Mouse (Mus musculus) hindbrain, embryonic 15.5 days (tissue): Measurements from ENCODE around the gene Irf7. TPM values are rescaled to one million over a fixed set of nuclear protein-coding genes. Genes with fewer than 3 reads are reported as not detected.

Experiments
- ATAC-seq: fragments of 200-750 bp; cut with Nextera tagmentation; 2 replicates; pipeline ENCODE4 v1.8.0; 2017; ENCODE audit warnings: low read depth, moderate number of reproducible peaks, moderate TSS enrichment; ENCODE audit not compliant: low FRiP score
- H3K27ac ChIP-seq: fragments of 300-500 bp; sonication (generic); replicated peaks from 2 replicates; pipeline ENCODE4 v1.5.1; 2015; ENCODE audit warnings: mild to moderate bottlenecking, inconsistent platforms
- H3K27me3 ChIP-seq: fragments of 300-500 bp; sonication (generic); 2 replicates; pipeline ENCODE4 v1.6.1; 2015; ENCODE audit warnings: control low read depth, inconsistent platforms
- H3K36me3 ChIP-seq: fragments of 300-500 bp; sonication (generic); 2 replicates; pipeline ENCODE4 v1.6.1; 2015; ENCODE audit warnings: control low read depth, inconsistent platforms
- H3K4me1 ChIP-seq: fragments of 300-500 bp; sonication (generic); replicated peaks from 2 replicates; pipeline ENCODE4 v1.6.1; 2015; ENCODE audit warnings: control low read depth, inconsistent platforms
- H3K4me2 ChIP-seq: fragments of 300-500 bp; sonication (generic); 2 replicates; pipeline ENCODE4 v1.6.1; 2015; ENCODE audit warnings: moderate library complexity, mild to moderate bottlenecking, inconsistent platforms
- H3K4me3 ChIP-seq: fragments of 300-500 bp; sonication (generic); 2 replicates; pipeline ENCODE4 v1.5.1; 2015; ENCODE audit warnings: mild to moderate bottlenecking, inconsistent platforms
- H3K9ac ChIP-seq: fragments of 300-500 bp; sonication (generic); 2 replicates; pipeline ENCODE4 v1.6.1; 2015; ENCODE audit warnings: inconsistent platforms
- H3K9me3 ChIP-seq: fragments of 300-500 bp; sonication (generic); 2 replicates; pipeline ENCODE4 v1.6.1; 2016; ENCODE audit warnings: control low read depth, inconsistent platforms
- WGBS: fragments of 180-500 bp; shearing (Covaris S2); methylation state at CpG from one replicate; pipeline ENCODE4 v1.1.7; 2015; 5-methylcytosine and 5-hydroxymethylcytosine counted together
- polyA plus RNA-seq: library from polyadenylated mRNA; unstranded; fragments of >200 nt; fragmentation: Nextera tagmentation; extraction: Ambion mirVana; gene quantifications from 2 replicates; pipeline ENCODE4 v1.2.1, GENCODE M21; 2015

The Irf7 gene
- 1.5 and 6.1 TPM in 2 replicates for polyA plus RNA-seq

GRCm38 (mm10) chr7:141265739-141266561 lies at the start of gene Irf7:
Irf7 (minus strand) TSS chr7:141266481.
- no peaks in the 10 kb centered on the region for H3K9me3 ChIP-seq
- H3K4me2 ChIP-seq: peak within 1 kb of the TSS; percentile 54
- 13% methylated on average over 25 of the region's 25 CpGs for WGBS
- no peaks in the 10 kb centered on the region for H3K27me3 ChIP-seq
- peaks cover 33% of the 10 kb centered on the region for H3K36me3 ChIP-seq
- peak; percentile 39; the same call in 1 of the 2 replicates for ATAC-seq
- peak within 1 kb of the TSS; percentile 32 for H3K4me3 ChIP-seq
- H3K9ac ChIP-seq: peak within 1 kb of the TSS; percentile 34; the same call in 1 of the 2 replicates
- peaks cover 8% of the 10 kb centered on the region for H3K4me1 ChIP-seq
- H3K27ac ChIP-seq: no peak within 1 kb of the TSS

- Histone ChIP-seq H3K9me3 (no peaks in the 10 kb centered on the region), H3K4me2 (no peak overlapping the region), H3K27me3 (no peaks in the 10 kb centered on the region), H3K4me3 (no peak overlapping the region), H3K9ac (no peak overlapping the region), H3K4me1 (no peaks in the 10 kb centered on the region), H3K36me3 (peaks cover 95% of the 10 kb centered on the region), H3K27ac (no peak overlapping the region)
- WGBS: 72% methylated on average over 5 of the region's 5 CpGs
- ATAC-seq: no peak
Observed at GRCm38 (mm10) chr7:141315974-141316373, 49.7 kb upstream of the Irf7 start.

DNA sequence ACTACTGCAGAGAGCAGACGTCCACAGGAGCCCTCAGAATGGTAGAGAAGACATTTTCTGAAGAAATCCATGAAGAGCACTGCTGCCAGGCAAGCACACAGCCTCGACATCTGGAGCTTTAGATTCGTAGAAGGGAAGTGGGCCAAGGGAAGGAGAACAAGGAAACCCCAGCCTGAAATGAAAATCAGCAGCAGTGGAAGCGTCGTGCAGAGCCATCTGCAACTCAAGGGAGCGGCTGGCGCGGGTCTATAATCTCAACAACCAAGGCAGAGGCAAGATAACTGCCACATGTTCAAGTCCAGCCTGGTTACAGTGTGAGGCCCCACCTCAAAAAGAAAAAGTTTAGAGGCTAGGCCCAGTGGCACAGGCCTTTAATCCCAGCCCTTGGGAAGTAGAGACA lies 48.8 kb upstream of the Irf7 start:
- no peak overlapping the region for H3K4me3 ChIP-seq
- no peaks in the 10 kb centered on the region for H3K27me3 ChIP-seq
- H3K4me1 ChIP-seq: no peaks in the 10 kb centered on the region
- H3K9me3 ChIP-seq: no peaks in the 10 kb centered on the region
- no peak overlapping the region for H3K27ac ChIP-seq
- H3K36me3 ChIP-seq: peaks cover 95% of the 10 kb centered on the region
- 90% methylated on average over 8 of the region's 8 CpGs for WGBS
- ATAC-seq: no peak
- H3K9ac ChIP-seq: no peak overlapping the region
- no peak overlapping the region for H3K4me2 ChIP-seq

- H3K4me1 ChIP-seq: no peaks in the 10 kb centered on the region
- 92% methylated on average over 2 of the region's 2 CpGs for WGBS
- H3K4me2 ChIP-seq: no peak overlapping the region
- H3K27me3 ChIP-seq: no peaks in the 10 kb centered on the region
- peaks cover 97% of the 10 kb centered on the region for H3K36me3 ChIP-seq
- H3K4me3 ChIP-seq: no peak overlapping the region
- no peaks in the 10 kb centered on the region for H3K9me3 ChIP-seq
- ATAC-seq: no peak
- H3K9ac ChIP-seq: no peak overlapping the region
- no peak overlapping the region for H3K27ac ChIP-seq
Observed at GRCm38 (mm10) chr7:141314416-141314815, 48.1 kb upstream of the Irf7 start.

GRCm38 (mm10) chr7:141304537-141304936 lies 38.3 kb upstream of the Irf7 start:
- H3K4me1 ChIP-seq: no peaks in the 10 kb centered on the region
- WGBS: 94% methylated on average over 4 of the region's 4 CpGs
- H3K27ac ChIP-seq: no peak overlapping the region
- H3K4me2 ChIP-seq: no peak overlapping the region
- no peak for ATAC-seq
- no peak overlapping the region for H3K9ac ChIP-seq
- peaks cover 93% of the 10 kb centered on the region for H3K36me3 ChIP-seq
- H3K4me3 ChIP-seq: no peak overlapping the region
- no peaks in the 10 kb centered on the region for H3K9me3 ChIP-seq
- H3K27me3 ChIP-seq: no peaks in the 10 kb centered on the region

GRCm38 (mm10) chr7:141302702-141303268 lies 36.5 kb upstream of the Irf7 start:
- ATAC-seq: no peak
- Histone ChIP-seq H3K9me3 (no peaks in the 10 kb centered on the region), H3K4me1 (no peaks in the 10 kb centered on the region), H3K4me3 (no peak overlapping the region), H3K27me3 (no peaks in the 10 kb centered on the region), H3K27ac (no peak overlapping the region), H3K9ac (no peak overlapping the region), H3K36me3 (peaks cover 81% of the 10 kb centered on the region), H3K4me2 (no peak overlapping the region)
- WGBS: 88% methylated on average over 1 of the region's 1 CpGs

GRCm38 (mm10) chr7:141301386-141301785 lies 35.1 kb upstream of the Irf7 start:
- peaks cover 76% of the 10 kb centered on the region for H3K36me3 ChIP-seq
- no peak overlapping the region for H3K4me2 ChIP-seq
- H3K27ac ChIP-seq: no peak overlapping the region
- ATAC-seq: no peak
- no peaks in the 10 kb centered on the region; the same call in 1 of the 2 replicates for H3K27me3 ChIP-seq
- no peak overlapping the region for H3K9ac ChIP-seq
- 94% methylated on average over 9 of the region's 9 CpGs for WGBS
- no peaks in the 10 kb centered on the region for H3K9me3 ChIP-seq
- H3K4me3 ChIP-seq: no peak overlapping the region
- H3K4me1 ChIP-seq: no peaks in the 10 kb centered on the region

DNA sequence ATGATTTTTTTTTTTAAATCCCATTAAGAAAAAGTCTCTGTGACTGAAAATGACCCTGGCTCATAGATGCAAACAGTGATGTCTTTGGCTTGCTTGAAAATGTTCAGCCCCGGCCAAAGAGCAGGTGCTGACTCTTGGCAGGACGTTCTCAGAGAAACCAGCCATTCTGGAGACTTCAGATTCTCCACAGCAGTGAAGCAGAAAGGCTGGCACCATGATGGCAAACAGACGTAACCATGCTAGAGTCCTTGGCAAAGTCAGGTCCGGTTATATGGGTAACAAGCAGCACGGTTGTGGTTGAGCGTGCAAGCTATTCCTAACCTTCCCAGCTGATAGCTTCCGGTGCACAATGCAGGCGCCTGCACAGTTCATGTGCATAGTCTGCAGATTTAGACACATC lies 32.9 kb upstream of the Irf7 start:
- WGBS: 95% methylated on average over 8 of the region's 8 CpGs
- H3K4me2 ChIP-seq: no peak overlapping the region
- H3K27ac ChIP-seq: no peak overlapping the region
- no peak for ATAC-seq
- H3K36me3 ChIP-seq: peaks cover 56% of the 10 kb centered on the region
- peaks cover 5% of the 10 kb centered on the region for H3K4me1 ChIP-seq
- no peaks in the 10 kb centered on the region for H3K9me3 ChIP-seq
- H3K9ac ChIP-seq: no peak overlapping the region
- peaks cover 21% of the 10 kb centered on the region for H3K27me3 ChIP-seq
- H3K4me3 ChIP-seq: no peak overlapping the region

DNA sequence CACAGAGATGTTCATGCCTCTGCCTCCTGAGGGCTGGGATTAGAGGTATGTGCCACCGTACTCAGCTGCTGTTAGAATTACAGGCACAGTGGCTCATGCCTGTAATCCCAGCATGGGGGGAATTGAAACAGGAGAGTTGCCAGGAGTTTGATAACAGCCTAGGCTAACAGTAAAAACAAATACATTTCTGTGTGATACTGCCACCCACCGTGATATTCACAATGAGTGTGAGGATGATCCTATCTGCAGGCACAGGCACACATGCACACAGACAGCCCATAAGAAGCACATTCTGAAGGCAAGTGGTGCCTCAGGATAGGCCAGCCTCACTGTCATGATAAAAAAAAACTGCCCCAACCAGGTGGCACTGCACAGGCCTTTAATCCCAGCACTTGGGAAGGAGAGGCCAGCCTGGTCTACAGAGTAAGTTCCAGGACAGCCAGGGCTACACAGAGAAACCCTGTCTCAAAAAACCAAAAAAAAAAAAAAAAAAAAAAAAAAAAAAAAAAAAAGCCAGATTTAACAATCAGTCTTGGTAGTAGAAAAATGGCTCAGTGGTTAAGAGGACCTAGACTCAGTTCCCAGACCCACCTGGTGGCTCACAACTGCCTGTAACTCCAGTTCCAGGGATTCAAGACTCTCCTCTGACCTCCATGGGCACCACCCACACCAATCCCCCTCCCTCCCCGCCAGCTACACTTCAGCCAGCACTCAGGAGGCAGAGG lies 31.8 kb upstream of the Irf7 start:
- Histone ChIP-seq H3K36me3 (peaks cover 46% of the 10 kb centered on the region), H3K9ac (no peak overlapping the region), H3K27ac (no peak overlapping the region), H3K4me3 (no peak overlapping the region), H3K9me3 (no peaks in the 10 kb centered on the region), H3K4me2 (no peak overlapping the region), H3K27me3 (peaks cover 32% of the 10 kb centered on the region), H3K4me1 (peaks cover 16% of the 10 kb centered on the region)
- 71% methylated on average over 3 of the region's 3 CpGs for WGBS
- no peak for ATAC-seq

DNA sequence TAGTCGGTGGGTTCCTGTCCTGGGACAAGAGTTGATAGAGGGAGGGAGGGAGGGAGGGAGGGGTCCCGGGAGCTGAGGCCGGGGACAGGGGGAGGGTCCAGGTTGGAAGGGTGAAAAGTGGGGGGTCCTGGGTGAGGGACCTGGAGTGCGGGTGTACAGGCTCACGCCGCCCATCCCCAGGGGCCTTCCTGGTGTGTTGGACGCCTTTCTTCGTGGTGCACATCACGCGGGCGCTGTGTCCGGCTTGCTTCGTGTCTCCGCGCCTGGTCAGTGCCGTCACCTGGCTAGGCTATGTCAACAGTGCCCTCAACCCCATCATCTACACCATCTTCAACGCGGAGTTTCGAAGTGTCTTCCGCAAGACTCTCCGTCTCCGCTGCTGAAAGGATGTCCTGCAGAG lies 28.2 kb upstream of the Irf7 start:
- peaks cover 57% of the 10 kb centered on the region for H3K27me3 ChIP-seq

DNA sequence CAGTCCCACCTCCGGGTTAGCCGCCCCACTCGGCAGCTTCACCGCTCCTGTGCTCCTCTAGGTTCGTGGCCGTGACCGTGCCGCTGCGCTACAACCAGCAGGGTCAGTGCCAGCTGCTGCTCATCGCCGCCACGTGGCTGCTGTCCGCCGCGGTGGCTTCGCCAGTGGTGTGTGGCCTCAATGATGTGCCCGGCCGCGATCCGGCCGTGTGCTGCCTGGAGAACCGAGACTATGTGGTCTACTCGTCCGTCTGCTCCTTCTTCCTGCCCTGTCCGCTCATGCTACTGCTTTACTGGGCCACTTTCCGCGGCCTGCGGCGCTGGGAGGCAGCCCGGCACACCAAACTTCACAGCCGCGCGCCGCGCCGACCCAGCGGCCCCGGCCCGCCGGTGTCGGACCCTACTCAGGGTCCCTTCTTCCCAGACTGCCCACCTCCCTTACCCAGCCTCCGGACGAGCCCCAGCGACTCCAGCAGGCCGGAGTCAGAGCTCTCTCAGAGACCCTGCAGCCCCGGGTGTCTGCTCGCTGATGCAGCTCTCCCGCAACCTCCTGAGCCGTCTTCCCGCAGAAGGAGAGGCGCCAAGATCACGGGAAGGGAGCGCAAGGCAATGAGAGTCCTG lies 27.7 kb upstream of the Irf7 start:
- WGBS: 2% methylated on average over 53 of the region's 53 CpGs
- no peak overlapping the region; the same call in 1 of the 2 replicates for H3K9ac ChIP-seq
- peaks cover 57% of the 10 kb centered on the region for H3K27me3 ChIP-seq
- H3K9me3 ChIP-seq: no peaks in the 10 kb centered on the region
- no peak overlapping the region for H3K27ac ChIP-seq
- peak overlapping the region; percentile 31 for H3K4me3 ChIP-seq
- peaks cover 7% of the 10 kb centered on the region for H3K36me3 ChIP-seq
- ATAC-seq: no peak; the same call in 1 of the 2 replicates
- peak overlapping the region; percentile 62 for H3K4me2 ChIP-seq
- peaks cover 34% of the 10 kb centered on the region for H3K4me1 ChIP-seq

More for the DNA sequence above, 28.2 kb upstream of the Irf7 start:
- H3K4me1 ChIP-seq: peaks cover 34% of the 10 kb centered on the region
- no peak overlapping the region for H3K27ac ChIP-seq
- H3K36me3 ChIP-seq: peaks cover 12% of the 10 kb centered on the region
- H3K9me3 ChIP-seq: no peaks in the 10 kb centered on the region
- peak overlapping the region; percentile 62 for H3K4me2 ChIP-seq
- WGBS: 9% methylated on average over 22 of the region's 22 CpGs
- H3K4me3 ChIP-seq: peak overlapping the region; percentile 31
- H3K9ac ChIP-seq: no peak overlapping the region
- no peak for ATAC-seq
